Mouse (Mus musculus) CD4-positive, CD25-positive, alpha-beta regulatory T cell, adult 9 weeks (primary cell): ENCODE results near the gene Swi5. TPM values are rescaled to one million over a fixed set of nuclear protein-coding genes. Genes with fewer than 3 reads are reported as not detected.

Experiments used
- polyA plus RNA-seq: library from polyadenylated mRNA; unstranded; fragments of 100-300 nt; shearing (Covaris generic); gene quantifications from one replicate; pipeline ENCODE4 v1.2.1, GENCODE M21; 2017

Swi5 gene
- polyA plus RNA-seq = 302 TPM

GRCm38 (mm10) chr2:32287923-32288367, at the start of gene Swi5:
Gene Swi5 (minus strand): TSS chr2:32288075.

GRCm38 (mm10) chr2:32287334-32287840, 488 bp downstream of the Swi5 start, which contains the start of gene Golga2:
Gene Golga2 (plus strand): TSS chr2:32287384.

GRCm38 (mm10) chr2:32259657-32260417, 28.0 kb downstream of the Swi5 start, which contains the start of gene Uck1:
Gene Uck1 (minus strand): TSS chr2:32260159.

GRCm38 (mm10) chr2:32235886-32236759, 51.8 kb downstream of the Swi5 start, which contains the start of gene Pomt1:
Gene Pomt1 (plus strand): TSS chr2:32236590.

Other genes starting within 250 kb of the Swi5 start
- gene Fam78a, start 203.2 kb downstream of the Swi5 start, polyA plus RNA-seq = 28.8 TPM
- not detected for gene Plpp7, start 192.5 kb downstream of the Swi5 start, polyA plus RNA-seq
- gene Prrc2b, start 137.0 kb downstream of the Swi5 start, polyA plus RNA-seq = 12.7 TPM
- gene Pomt1, start 51.5 kb downstream of the Swi5 start, polyA plus RNA-seq = 10.4 TPM
- 70.0 TPM for gene Uck1, start 27.9 kb downstream of the Swi5 start, polyA plus RNA-seq
- gene Golga2, start 691 bp downstream of the Swi5 start, polyA plus RNA-seq = 47.4 TPM
- 160 TPM for gene Ciz1, start 64.3 kb upstream of the Swi5 start, polyA plus RNA-seq
- gene Dnm1, start 65.3 kb upstream of the Swi5 start, polyA plus RNA-seq = not detected
- 88.4 TPM for gene 1110008P14Rik, start 93.9 kb upstream of the Swi5 start, polyA plus RNA-seq
- not detected for gene Lcn2, start 100.2 kb upstream of the Swi5 start, polyA plus RNA-seq
- 2.1 TPM for gene Ptges2, start 107.8 kb upstream of the Swi5 start, polyA plus RNA-seq
- gene Naif1, start 162.4 kb upstream of the Swi5 start, polyA plus RNA-seq = 9.3 TPM
- 3.6 TPM for gene Slc25a25, start 163.4 kb upstream of the Swi5 start, polyA plus RNA-seq
- gene Fam102a, start 247.3 kb upstream of the Swi5 start, polyA plus RNA-seq = 67.8 TPM